12 mouse cellular contexts compared by ENCODE assay signal in genomic region chr8:76346832-76347231, GRCm38 (mm10).
A peak's percentile ranks its signal among the peaks of the same experiment; 100 is the strongest.
DNase-seq lines count a peak whose midpoint lies in the region.
"Had no signal": no experiment of that assay in that cellular context is flagged by ENCODE, and none has a peak within 500 bp of the region (broad histone marks: within the 10 kb centered on the region; RNA-seq: fewer than 3 reads in every experiment).

No protein-coding gene starts in this region.

- DNase-seq in cerebellum, postnatal 36 days, result peak; percentile 3 to 11
- DNase-seq in cerebellum, adult 9-11 months, result no peak
- DNase-seq in heart, postnatal 14 days, result peak; percentile 5 to 23
- DNase-seq in heart, adult 8-10 months (ENCODE audit: low spot score), result no peak
- peak; percentile 3 for DNase-seq in layer of hippocampus, adult 9-11 months
- DNase-seq in layer of hippocampus, adult 9-10 months (ENCODE audit: low spot score), result no peak
- DNase-seq in layer of hippocampus, postnatal 10 days (ENCODE audit: low spot score in 2 of 2), result peak; percentile 42 to 59
- no peak for DNase-seq in spleen, adult 18-20 months
- DNase-seq: adrenal gland, postnatal 36 days; gastrocnemius, postnatal 10 days; kidney, adult 18-20 months; thymus, postnatal 36 days had no signal

- intact Hi-C loops in heart, postnatal 14 days (cut with DNase I), result no loop called here

Comparison
In these comparisons a context has a peak if more than half of its experiments do, and no peak if none do; other contexts are left out.
1. DNase-seq: peak in cerebellum, postnatal 36 days (2 of 2), heart, postnatal 14 days (2 of 2), layer of hippocampus, adult 9-11 months (single experiment) and layer of hippocampus, postnatal 10 days (2 of 2); none in cerebellum, adult 9-11 months (single experiment), heart, adult 8-10 months (single experiment), layer of hippocampus, adult 9-10 months (single experiment) and spleen, adult 18-20 months (0 of 2).